Mouse (Mus musculus) forebrain, postnatal 0 days (tissue): ENCODE results near the gene 2310057J18Rik. TPM values are rescaled to one million over a fixed set of nuclear protein-coding genes. Genes with fewer than 3 reads are reported as not detected.
A peak's percentile ranks its signal among the peaks of the same experiment; 100 is the strongest.
"Not testable (repeated sequence)": the region's sequence is repeated elsewhere in the genome, so short reads cannot be mapped to it uniquely, and the experiment has no call there.

Source experiments
- ATAC-seq: fragments of 200-750 bp; cut with Nextera tagmentation; 2 replicates; pipeline ENCODE4 v1.8.0; 2017; ENCODE audit warnings: mild to moderate bottlenecking, moderate library complexity
- DNase-seq: peaks from one replicate; pipeline ENCODE4 v3.0.0-alpha.2; 2015
- H3K27ac ChIP-seq: fragments of 300-500 bp; sonication (generic); 2 replicates; pipeline ENCODE4 v1.5.1; 2014; ENCODE audit warnings: low read depth, mild to moderate bottlenecking, antibody characterized with exemption, low read length, moderate library complexity, mixed read lengths
- H3K27me3 ChIP-seq: fragments of 300-500 bp; sonication (generic); 2 replicates; pipeline ENCODE4 v1.6.1; 2014; ENCODE audit warnings: mild to moderate bottlenecking, low read length, mixed read lengths; ENCODE audit not compliant: insufficient read depth
- H3K36me3 ChIP-seq: fragments of 300-500 bp; sonication (generic); 2 replicates; pipeline ENCODE4 v1.6.1; 2014; ENCODE audit warnings: mild to moderate bottlenecking, moderate library complexity; ENCODE audit not compliant: insufficient read depth
- H3K4me1 ChIP-seq: fragments of 300-500 bp; sonication (generic); 2 replicates; pipeline ENCODE4 v1.6.1; 2014; ENCODE audit warnings: antibody characterized with exemption; ENCODE audit not compliant: insufficient read depth
- H3K4me2 ChIP-seq: fragments of 300-500 bp; sonication (generic); 2 replicates; pipeline ENCODE4 v1.6.1; 2014; ENCODE audit warnings: low read depth, mild to moderate bottlenecking, moderate library complexity
- H3K4me3 ChIP-seq: fragments of 300-500 bp; sonication (generic); 2 replicates; pipeline ENCODE4 v1.5.1; 2014; ENCODE audit warnings: low read depth, low read length, mixed read lengths
- H3K9ac ChIP-seq: fragments of 300-500 bp; sonication (generic); 2 replicates; pipeline ENCODE4 v1.6.1; 2014; ENCODE audit warnings: mild to moderate bottlenecking
- H3K9me3 ChIP-seq: fragments of 300-500 bp; sonication (generic); 2 replicates; pipeline ENCODE4 v1.6.1; 2016; ENCODE audit warnings: low read length
- CTCF ChIP-seq: sonication (generic); IDR thresholded peaks from 2 replicates; pipeline ENCODE4 v1.5.1; 2016; ENCODE audit warnings: antibody characterized with exemption, control low read depth, low read depth
- WGBS: fragments of 180-500 bp; shearing (Covaris S2); extraction: QIAGEN DNeasy Blood & Tissue Kit; methylation state at CpG from one replicate; pipeline ENCODE4 v1.1.7; 2014; 5-methylcytosine and 5-hydroxymethylcytosine counted together
- polyA plus RNA-seq: library from polyadenylated mRNA; unstranded; fragments of >200 nt; fragmentation: Nextera tagmentation; extraction: Ambion mirVana; gene quantifications from 2 replicates; pipeline ENCODE4 v1.2.1, GENCODE M21; 2015
- total RNA-seq: library from RNA; depleted of rRNA; stranded (reverse); fragments of >200 nt; gene quantifications from 2 replicates; pipeline ENCODE4 v1.2.3, GENCODE M21; 2014; rRNA removed

Gene 2310057J18Rik
- total RNA-seq (not detected in 2 replicates), polyA plus RNA-seq (not detected in 2 replicates)

DNA sequence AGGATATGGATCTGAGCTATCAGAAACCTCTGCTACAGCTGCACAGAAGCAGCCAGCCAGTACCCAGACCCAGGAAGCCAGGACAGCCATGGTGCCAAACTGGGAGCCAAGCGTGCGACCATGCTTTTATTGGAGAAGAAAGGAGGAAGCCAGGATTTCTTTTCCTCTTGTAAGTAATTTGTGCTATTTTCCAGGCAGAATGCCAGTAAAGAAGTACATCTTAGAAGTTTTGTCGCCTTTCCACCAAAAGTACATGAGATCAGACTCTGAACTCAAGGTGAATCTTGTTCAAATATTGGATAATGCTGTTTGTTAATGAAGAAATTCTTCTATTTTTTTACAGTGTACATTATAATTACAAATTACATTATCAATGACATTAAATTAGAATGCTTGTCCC is at the start of gene 2310057J18Rik:
2310057J18Rik (minus strand) TSS at position 101 of the 400 bp plus-strand sequence.
- no peak for DNase-seq

DNA sequence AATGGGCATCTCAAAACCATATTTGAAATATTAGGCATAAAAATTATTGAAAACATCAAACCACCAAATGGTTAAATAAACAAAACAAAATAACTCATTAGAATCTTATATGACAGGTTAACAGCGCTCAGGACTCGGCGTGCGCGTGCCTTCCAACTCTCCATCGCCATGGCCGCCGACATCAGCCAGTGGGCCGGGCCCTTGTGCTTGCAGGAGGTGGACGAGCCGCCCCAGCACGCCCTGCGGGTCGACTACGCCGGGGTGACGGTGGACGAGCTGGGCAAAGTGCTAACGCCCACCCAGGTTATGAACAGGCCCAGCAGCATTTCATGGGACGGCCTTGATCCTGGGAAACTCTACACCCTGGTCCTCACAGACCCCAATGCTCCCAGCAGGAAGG is 43.9 kb upstream of the 2310057J18Rik start:
- 95% methylated on average over 9 of the region's 20 CpGs for WGBS
- not testable (repeated sequence) for H3K4me3 ChIP-seq, H3K9me3 ChIP-seq, H3K4me1 ChIP-seq, DNase-seq, ATAC-seq, H3K9ac ChIP-seq, H3K27ac ChIP-seq, H3K4me2 ChIP-seq, H3K36me3 ChIP-seq, H3K27me3 ChIP-seq

More for the DNA sequence above, at the start of gene 2310057J18Rik:
- no peaks in the 10 kb centered on the region for H3K9me3 ChIP-seq
- ATAC-seq = no peak
- H3K4me2 ChIP-seq = no peak within 1 kb of the TSS
- no peaks in the 10 kb centered on the region for H3K4me1 ChIP-seq
- no peak for TF ChIP-seq CTCF
- no peak within 1 kb of the TSS for H3K4me3 ChIP-seq
- H3K27ac ChIP-seq = no peak within 1 kb of the TSS
- H3K27me3 ChIP-seq = no peaks in the 10 kb centered on the region
- 64% methylated on average over 3 of the region's 3 CpGs for WGBS
- no peaks in the 10 kb centered on the region for H3K36me3 ChIP-seq
- H3K9ac ChIP-seq = no peak within 1 kb of the TSS

DNA sequence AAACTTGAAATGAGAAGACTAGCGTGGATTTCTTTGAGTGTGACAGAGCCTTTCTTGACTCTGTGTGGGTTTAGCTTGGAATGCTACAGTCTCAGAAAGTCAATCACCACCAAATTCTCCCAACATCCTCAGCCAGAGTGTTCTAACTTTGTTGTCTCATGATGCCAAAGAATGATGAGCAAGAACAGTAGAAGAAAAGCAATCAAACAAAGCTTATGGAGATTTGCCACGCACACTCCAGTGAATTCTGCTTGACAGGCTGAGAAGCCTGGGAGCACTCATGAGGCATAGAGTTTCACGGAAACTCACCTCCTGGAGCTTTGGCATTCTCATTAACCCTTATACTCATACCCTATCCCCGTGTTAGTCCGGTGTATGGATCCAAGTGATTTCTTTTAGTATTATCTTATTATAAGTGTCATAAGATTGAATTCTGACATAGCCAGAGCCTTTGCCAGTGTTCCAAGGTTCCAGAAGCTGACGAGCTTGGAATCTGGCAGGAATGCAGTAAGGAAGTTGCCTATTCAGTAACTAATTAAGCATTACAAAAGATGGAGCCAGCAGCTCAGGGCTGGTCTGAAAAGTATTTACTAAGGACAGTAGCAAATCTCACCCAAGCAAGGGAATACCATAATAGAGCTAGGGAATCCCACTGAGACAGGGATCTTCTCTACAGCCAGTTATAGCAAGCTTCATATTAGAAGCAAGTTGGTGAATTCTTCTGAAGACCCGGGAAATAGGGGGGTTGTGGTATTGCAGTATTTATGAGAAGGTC is 33.6 kb upstream of the 2310057J18Rik start:
- H3K27me3 ChIP-seq = no peaks in the 10 kb centered on the region
- H3K27ac ChIP-seq = no peak overlapping the region
- no peak for TF ChIP-seq CTCF
- no peaks in the 10 kb centered on the region for H3K36me3 ChIP-seq
- no peaks in the 10 kb centered on the region for H3K4me1 ChIP-seq
- no peaks in the 10 kb centered on the region for H3K9me3 ChIP-seq
- no peak for DNase-seq
- no peak overlapping the region for H3K9ac ChIP-seq
- ATAC-seq = no peak
- 47% methylated on average over 7 of the region's 7 CpGs for WGBS
- H3K4me2 ChIP-seq = no peak overlapping the region
- H3K4me3 ChIP-seq = no peak overlapping the region

DNA sequence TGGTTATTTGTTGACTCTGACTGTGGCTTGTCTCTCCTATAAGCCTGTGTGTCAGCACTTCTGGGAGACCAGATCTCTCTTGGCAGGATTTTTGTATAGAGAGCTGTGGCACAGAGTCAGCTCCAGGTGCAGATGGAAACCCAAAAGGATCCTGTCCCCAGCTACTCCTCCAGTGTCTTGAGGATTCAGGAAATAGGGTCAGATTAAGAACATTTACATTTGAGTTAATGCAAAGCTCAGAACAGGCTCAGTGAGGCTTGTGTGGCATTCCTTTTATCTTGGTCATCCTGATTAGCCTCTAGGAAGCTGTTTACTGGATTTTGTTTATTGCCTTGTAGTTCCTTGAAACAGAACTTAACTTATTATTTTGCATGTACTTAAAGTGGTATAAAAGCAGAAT is 11.7 kb upstream of the 2310057J18Rik start:
- H3K9me3 ChIP-seq = no peaks in the 10 kb centered on the region
- no peaks in the 10 kb centered on the region for H3K36me3 ChIP-seq
- no peaks in the 10 kb centered on the region for H3K4me1 ChIP-seq
- H3K27ac ChIP-seq = no peak overlapping the region
- no peaks in the 10 kb centered on the region for H3K27me3 ChIP-seq
- DNase-seq (no peak), ATAC-seq (no peak)
- no peak for TF ChIP-seq CTCF
- H3K4me2 ChIP-seq = no peak overlapping the region
- H3K4me3 ChIP-seq = no peak overlapping the region
- H3K9ac ChIP-seq = no peak overlapping the region

DNA sequence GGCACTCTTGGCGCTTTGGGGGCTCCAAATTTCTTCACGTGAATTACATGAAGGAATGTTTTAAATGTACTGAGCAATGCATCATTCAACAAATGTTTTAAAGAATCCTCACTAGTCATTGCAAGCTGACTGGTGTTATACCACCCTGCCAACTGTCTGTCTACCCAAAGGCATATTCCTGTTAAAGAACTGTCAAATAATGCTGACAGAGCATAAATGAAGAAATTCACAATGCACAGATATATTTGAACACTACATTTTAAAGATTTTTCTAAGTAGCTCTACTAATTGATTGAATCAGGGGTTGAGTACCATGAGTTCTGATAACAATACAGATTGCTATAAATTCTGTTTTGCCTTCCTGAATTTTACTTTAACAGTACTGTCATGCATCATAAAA is 2.9 kb upstream of the 2310057J18Rik start:
- Histone ChIP-seq H3K4me1 (no peaks in the 10 kb centered on the region), H3K4me3 (no peak overlapping the region), H3K27ac (no peak overlapping the region), H3K27me3 (no peaks in the 10 kb centered on the region), H3K36me3 (no peaks in the 10 kb centered on the region), H3K9ac (no peak overlapping the region), H3K9me3 (no peaks in the 10 kb centered on the region), H3K4me2 (no peak overlapping the region)
- WGBS = 68% methylated on average over 2 of the region's 2 CpGs
- TF ChIP-seq CTCF = no peak
- ATAC-seq = no peak
- DNase-seq = no peak

DNA sequence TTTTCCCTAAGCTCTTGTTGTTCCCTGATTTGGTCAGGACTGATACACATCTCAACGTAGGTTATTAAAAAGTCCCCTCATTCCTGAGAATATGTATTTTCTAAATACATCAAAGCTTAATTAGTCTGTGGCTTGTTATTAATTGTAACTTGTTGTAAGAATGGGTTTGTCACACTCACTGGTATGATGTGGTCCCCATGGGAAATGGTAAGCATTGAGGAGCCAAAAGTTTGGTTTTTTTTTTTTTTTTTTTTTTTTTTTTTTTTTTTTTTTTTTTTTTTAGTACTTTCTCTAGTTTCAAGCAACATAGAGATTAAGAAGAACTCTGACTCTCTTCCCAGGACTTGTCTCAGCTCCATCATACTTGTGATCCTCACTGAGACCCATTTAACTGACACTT is 17.9 kb downstream of the 2310057J18Rik start:
- no peak for TF ChIP-seq CTCF
- WGBS = 73% methylated on average over 1 of the region's 1 CpGs

DNA sequence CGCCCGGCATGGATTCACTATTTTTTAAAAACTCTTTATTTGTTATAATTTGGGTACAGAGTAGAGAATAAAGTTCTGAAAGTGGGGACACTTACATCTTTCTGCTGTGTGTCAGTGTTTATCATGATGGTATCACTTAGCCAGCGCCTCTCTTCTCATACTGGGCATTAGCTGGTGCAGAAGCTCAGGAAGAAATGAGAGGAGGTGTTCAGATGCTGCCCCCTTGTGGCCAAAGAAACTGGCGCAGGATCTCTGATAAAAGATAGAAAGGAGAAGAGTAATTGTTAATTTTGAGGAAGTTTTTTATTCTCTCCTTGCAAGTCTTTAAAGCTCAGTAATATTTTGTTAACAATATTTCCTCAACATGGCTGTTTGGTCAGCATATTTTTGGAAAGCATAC is 31.0 kb downstream of the 2310057J18Rik start:
- ATAC-seq (peak; percentile 64), DNase-seq (peak; percentile 73)
- 46% methylated on average over 4 of the region's 4 CpGs for WGBS
- Histone ChIP-seq H3K27me3 (no peaks in the 10 kb centered on the region), H3K4me1 (no peaks in the 10 kb centered on the region), H3K36me3 (no peaks in the 10 kb centered on the region), H3K9ac (no peak overlapping the region), H3K4me2 (no peak overlapping the region), H3K4me3 (no peak overlapping the region), H3K9me3 (no peaks in the 10 kb centered on the region), H3K27ac (no peak overlapping the region)
- peak; percentile 76 for TF ChIP-seq CTCF

More for the DNA sequence above, 17.9 kb downstream of the 2310057J18Rik start:
- no peak for DNase-seq
- no peaks in the 10 kb centered on the region for H3K36me3 ChIP-seq
- H3K4me3 ChIP-seq = no peak overlapping the region
- H3K9me3 ChIP-seq = no peaks in the 10 kb centered on the region
- H3K27ac ChIP-seq = no peak overlapping the region
- no peak overlapping the region for H3K4me2 ChIP-seq
- no peaks in the 10 kb centered on the region for H3K27me3 ChIP-seq
- no peaks in the 10 kb centered on the region for H3K4me1 ChIP-seq
- ATAC-seq = no peak
- H3K9ac ChIP-seq = no peak overlapping the region
